Mouse (Mus musculus): ENCODE measurements at regions not wholly inside any gene's neighbourhood (a gene's known extent, or its start where the extent isn't known, plus 50 kb on each side); places are given as distances from the start of the nearest gene placed in this dataset.

GRCm38 (mm10) chr4:23587412-23587811, 908.8 kb upstream of the Mms22l start:
- no peak for TF ChIP-seq CTCF (IDR thresholded peaks at IDR 0.05; ENCODE audit: extremely low read depth, insufficient read depth, low read length)
- no peak for TF ChIP-seq POLR2A (IDR thresholded peaks at IDR 0.05; ENCODE audit: extremely low read depth, insufficient read depth, low read length)

Data from cortical plate, adult 2 months (tissue).